Mouse (Mus musculus): ENCODE measurements around the gene Agbl4. TPM values are rescaled to one million over a fixed set of nuclear protein-coding genes. Genes with fewer than 3 reads are reported as not detected.
A peak's percentile ranks its signal among the peaks of the same experiment; 100 is the strongest.

Gene Agbl4
- polyA plus RNA-seq (2015; fragmentation: Nextera tagmentation; extraction: Ambion mirVana), result 1.7 and 1.9 TPM in 2 replicates

DNA sequence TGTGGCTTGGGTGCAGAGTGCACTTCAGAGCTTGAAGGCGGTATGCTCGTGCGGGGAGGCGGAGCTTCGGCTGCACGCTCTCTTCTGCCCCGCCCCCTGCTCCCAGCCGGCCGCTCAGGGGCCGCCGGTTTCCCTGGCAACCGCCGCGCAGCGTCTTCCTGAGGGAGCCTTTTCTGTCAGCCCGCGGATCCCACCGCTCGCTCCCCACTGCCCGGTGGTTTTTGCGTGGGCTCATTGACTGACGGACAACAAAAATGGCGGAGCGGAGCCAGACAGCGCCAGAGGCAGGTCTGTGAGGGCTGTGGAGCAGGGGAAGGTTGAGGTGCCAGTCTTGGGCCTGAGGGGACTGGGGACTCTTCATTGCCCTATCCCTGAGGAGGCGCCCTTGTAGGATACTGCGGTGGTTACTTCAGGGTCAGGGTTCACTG is at the start of gene Agbl4:
Gene Agbl4 (plus strand): TSS at position 44 of the 428 bp plus-strand sequence.
- Histone ChIP-seq H3K4me2 (replicated peaks) (peak within 1 kb of the TSS; percentile 66), H3K9ac (replicated peaks) (peak within 1 kb of the TSS; percentile 63), H3K9me3 (no peaks in the 10 kb centered on the region), H3K27me3 (no peaks in the 10 kb centered on the region), H3K36me3 (no peaks in the 10 kb centered on the region), H3K4me1 (peaks cover 22% of the 10 kb centered on the region), H3K27ac (replicated peaks) (peak within 1 kb of the TSS; percentile 63), H3K4me3 (peak within 1 kb of the TSS; percentile 69)
- under 1% methylated on average over 27 of the region's 27 CpGs for WGBS
- ATAC-seq (replicated peaks), result peak; percentile 100

DNA sequence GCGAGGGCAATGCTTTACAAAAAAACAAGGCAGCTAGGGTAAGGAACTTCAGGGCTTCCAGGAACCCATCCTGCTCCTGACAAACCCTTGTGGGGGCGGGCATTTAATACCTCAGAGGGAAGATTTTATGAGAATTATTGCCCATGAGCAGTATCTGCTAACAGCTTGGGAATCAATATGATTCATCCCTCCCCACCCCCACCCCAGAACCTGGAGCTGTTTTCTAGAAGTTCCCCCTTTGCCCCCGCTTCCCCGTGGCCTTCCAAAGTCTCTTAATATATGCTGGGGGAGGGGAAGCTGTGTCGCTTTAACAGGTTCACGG is 46.6 kb upstream of the Agbl4 start:
- no peaks in the 10 kb centered on the region for H3K9me3 ChIP-seq
- peak overlapping the region; percentile 82 for H3K9ac ChIP-seq (replicated peaks)
- peak overlapping the region; percentile 85 for H3K27ac ChIP-seq (replicated peaks)
- ATAC-seq (replicated peaks), result peak; percentile 19
- H3K4me1 ChIP-seq, result peaks cover 13% of the 10 kb centered on the region
- WGBS, result 4% methylated on average over 6 of the region's 6 CpGs
- peak overlapping the region; percentile 85 for H3K4me3 ChIP-seq
- no peaks in the 10 kb centered on the region for H3K36me3 ChIP-seq
- no peaks in the 10 kb centered on the region for H3K27me3 ChIP-seq
- peak overlapping the region; percentile 61 for H3K4me2 ChIP-seq (replicated peaks)

DNA sequence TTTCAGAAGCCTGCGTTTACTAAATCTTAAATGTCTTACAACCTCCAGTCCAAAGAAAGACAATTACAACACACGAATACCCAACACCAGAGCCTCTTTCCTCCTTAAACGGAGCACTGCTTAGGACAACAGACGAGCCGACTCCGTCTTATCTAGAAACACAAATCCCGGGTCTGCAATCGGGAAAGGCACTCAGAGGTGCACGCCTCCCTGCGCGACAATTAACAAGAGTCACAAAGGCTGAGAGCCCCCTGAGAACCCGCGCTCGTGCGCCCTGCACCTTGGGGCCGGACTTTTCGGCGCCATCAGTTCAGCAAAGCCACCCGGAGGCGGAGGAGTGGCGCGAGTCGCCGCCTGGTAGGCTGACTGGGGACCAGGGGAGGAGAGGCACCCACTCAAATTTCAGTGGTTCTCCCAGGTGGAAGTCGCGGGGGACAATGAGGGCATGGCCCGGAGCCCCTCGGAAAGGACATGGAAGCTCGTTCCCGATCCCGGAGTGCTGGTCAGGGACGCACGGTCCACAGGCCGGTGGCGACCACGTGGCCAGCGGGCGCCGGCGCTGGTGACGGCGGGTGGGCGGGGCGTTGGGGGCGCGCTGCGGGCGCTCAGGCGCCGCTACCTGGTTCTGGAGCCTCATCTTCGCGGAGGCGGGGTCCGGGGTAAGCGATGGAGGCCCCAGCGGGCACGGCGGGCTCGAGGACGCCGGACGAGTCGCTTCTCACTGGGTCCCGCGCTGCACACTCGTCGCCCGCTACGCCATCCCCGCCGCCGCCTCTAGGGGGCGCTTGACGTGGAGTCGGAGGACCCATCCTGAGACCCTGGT is 46.1 kb upstream of the Agbl4 start, which contains the start of gene Elavl4:
Gene Elavl4 (minus strand): TSS at position 732 of the 823 bp plus-strand sequence.
- Histone ChIP-seq H3K36me3 (no peaks in the 10 kb centered on the region), H3K4me3 (peak within 1 kb of the TSS; percentile 85), H3K4me1 (peaks cover 13% of the 10 kb centered on the region), H3K27me3 (no peaks in the 10 kb centered on the region), H3K4me2 (replicated peaks) (peak within 1 kb of the TSS; percentile 61), H3K9ac (replicated peaks) (peak within 1 kb of the TSS; percentile 82), H3K9me3 (no peaks in the 10 kb centered on the region), H3K27ac (replicated peaks) (peak within 1 kb of the TSS; percentile 85)
- ATAC-seq (replicated peaks), result peak; percentile 95
- under 1% methylated on average over 70 of the region's 75 CpGs for WGBS

DNA sequence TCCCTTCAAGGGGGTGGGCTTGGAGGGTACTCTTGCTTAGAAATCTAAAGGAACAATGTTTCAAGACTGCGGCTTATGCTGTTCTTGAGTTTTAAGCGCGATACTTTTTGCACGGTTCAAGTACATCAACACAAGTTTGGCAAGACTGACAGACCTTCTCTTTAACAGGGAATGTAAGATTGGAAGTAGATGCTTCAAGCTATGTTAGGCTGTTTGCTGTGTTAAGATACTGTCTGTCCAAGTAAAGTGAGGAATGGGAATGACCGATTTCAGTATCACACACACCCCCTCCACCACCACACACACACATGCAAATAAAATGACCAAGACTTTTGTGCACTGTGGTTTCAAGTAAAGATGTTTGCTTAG is 45.5 kb upstream of the Agbl4 start:
- Histone ChIP-seq H3K9ac (replicated peaks) (peak overlapping the region; percentile 82), H3K4me3 (peak overlapping the region; percentile 85), H3K27ac (replicated peaks) (peak overlapping the region; percentile 85), H3K36me3 (no peaks in the 10 kb centered on the region), H3K4me1 (peaks cover 13% of the 10 kb centered on the region), H3K9me3 (no peaks in the 10 kb centered on the region), H3K27me3 (no peaks in the 10 kb centered on the region), H3K4me2 (replicated peaks) (peak overlapping the region; percentile 61)
- 5% methylated on average over 5 of the region's 5 CpGs for WGBS
- no peak for ATAC-seq (replicated peaks)

DNA sequence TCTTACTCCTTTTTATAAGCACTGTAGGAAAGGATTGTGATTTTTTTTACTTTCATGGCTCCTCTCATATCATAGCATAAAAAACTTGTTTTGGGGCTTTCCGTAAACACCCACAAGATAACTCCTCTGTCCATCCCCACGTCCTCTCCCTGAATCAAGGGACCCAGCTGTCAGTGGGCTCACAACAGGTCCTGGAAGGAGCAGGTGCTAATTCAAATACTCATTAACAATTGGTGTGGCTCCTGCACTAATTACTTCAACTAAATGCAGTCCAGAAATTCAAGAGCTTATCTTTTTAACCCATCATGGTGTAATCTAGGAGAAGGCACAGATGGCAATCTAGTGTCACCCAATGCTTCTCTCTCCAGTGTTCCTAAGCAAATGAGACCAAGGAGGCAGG is 36.9 kb upstream of the Agbl4 start:
- 38% methylated on average over 2 of the region's 2 CpGs for WGBS
- H3K9me3 ChIP-seq, result no peaks in the 10 kb centered on the region
- no peak for ATAC-seq (replicated peaks)

DNA sequence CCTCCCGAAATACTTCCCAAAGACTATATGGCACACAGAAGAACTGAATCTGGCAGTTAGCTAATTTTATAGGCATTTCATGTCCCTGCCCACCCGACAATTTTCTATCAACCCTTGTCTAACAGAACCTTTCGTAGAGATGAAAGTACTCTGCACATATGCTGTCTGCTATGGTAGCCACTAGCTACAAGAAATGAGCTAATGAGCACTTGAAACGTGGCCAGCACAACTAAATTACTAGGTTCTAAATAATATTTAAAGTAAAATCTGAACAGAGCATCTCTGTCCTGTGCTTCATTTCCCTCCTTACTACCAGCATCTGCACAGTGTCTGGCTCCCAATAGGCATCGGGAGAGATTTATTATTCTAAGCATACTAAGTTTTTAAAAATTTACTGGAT is 1.2 kb upstream of the Agbl4 start:
- Histone ChIP-seq H3K36me3 (no peaks in the 10 kb centered on the region), H3K27me3 (no peaks in the 10 kb centered on the region), H3K27ac (replicated peaks) (no peak overlapping the region), H3K4me1 (peaks cover 22% of the 10 kb centered on the region), H3K4me2 (replicated peaks) (no peak overlapping the region), H3K4me3 (no peak overlapping the region), H3K9me3 (no peaks in the 10 kb centered on the region), H3K9ac (replicated peaks) (no peak overlapping the region)
- no peak for ATAC-seq (replicated peaks)
- WGBS, result 30% methylated on average over 5 of the region's 5 CpGs

More for the DNA sequence above, 36.9 kb upstream of the Agbl4 start:
- Histone ChIP-seq H3K27me3 (no peaks in the 10 kb centered on the region), H3K36me3 (no peaks in the 10 kb centered on the region), H3K4me2 (replicated peaks) (no peak overlapping the region), H3K27ac (replicated peaks) (no peak overlapping the region), H3K4me3 (no peak overlapping the region), H3K4me1 (no peaks in the 10 kb centered on the region), H3K9ac (replicated peaks) (no peak overlapping the region)

DNA sequence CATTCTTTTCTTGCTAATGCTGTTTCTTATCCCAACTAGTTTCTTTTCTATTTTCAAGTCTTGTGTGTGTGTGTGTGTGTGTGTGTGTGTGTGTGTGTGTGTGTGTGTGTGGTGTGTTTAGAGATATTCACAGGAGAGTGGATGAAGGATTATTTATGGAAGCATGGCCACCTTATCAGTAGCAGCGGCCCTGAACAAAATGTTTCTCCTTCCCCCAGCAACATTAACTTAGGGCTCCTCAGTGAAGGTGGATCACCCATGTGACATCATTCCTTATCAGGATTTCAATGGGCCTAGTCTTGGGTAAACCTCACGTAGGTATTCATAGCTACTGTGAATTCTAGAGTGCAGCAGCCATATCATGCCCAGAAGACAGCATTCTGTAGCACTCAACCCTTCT is 22.8 kb downstream of the Agbl4 start:
- no peak for ATAC-seq (replicated peaks)
- no peak overlapping the region for H3K9ac ChIP-seq (replicated peaks)

DNA sequence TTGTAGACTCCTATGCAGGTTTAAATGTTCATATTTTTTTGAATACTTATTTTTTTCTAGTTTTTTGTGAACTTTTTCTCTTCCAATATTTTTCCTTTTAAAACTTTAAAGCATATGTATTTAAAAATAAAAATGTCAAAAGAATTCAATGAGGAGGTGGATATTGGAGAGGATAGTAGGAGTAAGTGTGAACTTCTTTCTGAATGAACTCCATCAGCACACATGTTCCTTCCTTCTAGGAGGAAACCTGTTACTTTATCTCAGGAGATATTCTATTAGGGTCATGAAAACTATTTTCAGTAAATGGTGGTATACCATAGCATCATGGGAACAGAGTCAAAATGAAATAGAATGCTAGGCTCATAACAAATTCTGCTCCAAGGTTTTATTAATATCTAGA is 30.2 kb downstream of the Agbl4 start:
- Histone ChIP-seq H3K4me2 (replicated peaks) (no peak overlapping the region), H3K27ac (replicated peaks) (no peak overlapping the region), H3K9ac (replicated peaks) (no peak overlapping the region), H3K9me3 (no peaks in the 10 kb centered on the region), H3K27me3 (no peaks in the 10 kb centered on the region), H3K4me3 (no peak overlapping the region), H3K4me1 (no peaks in the 10 kb centered on the region), H3K36me3 (no peaks in the 10 kb centered on the region)
- ATAC-seq (replicated peaks), result no peak

More for the DNA sequence above, 22.8 kb downstream of the Agbl4 start:
- 87% methylated on average over 2 of the region's 2 CpGs for WGBS
- H3K36me3 ChIP-seq, result no peaks in the 10 kb centered on the region
- H3K4me2 ChIP-seq (replicated peaks), result no peak overlapping the region
- H3K27ac ChIP-seq (replicated peaks), result no peak overlapping the region
- no peak overlapping the region for H3K4me3 ChIP-seq
- no peaks in the 10 kb centered on the region for H3K4me1 ChIP-seq
- H3K27me3 ChIP-seq, result no peaks in the 10 kb centered on the region
- no peaks in the 10 kb centered on the region for H3K9me3 ChIP-seq

DNA sequence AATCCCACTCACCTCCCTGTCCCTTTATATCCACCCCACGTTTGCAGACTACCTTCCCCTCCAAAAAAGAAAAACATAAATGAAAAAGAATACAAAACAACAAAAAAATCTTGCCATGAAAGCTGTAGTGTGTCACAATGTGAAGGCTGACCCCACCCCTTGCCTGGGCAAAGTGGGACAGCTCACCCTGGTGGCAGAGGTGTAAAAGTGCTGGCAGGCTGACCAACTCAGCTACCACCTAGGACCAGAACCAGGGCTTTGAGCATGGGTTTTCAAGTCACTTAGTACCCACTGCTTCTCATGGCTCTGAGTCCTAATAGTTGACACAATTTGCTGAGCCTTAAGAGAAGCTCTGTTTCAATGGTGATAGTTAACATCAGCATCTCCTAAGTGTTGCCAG is 96.9 kb downstream of the Agbl4 start:
- 55% methylated on average over 1 of the region's 1 CpGs for WGBS
- Histone ChIP-seq H3K4me2 (replicated peaks) (no peak overlapping the region), H3K4me3 (no peak overlapping the region), H3K9me3 (no peaks in the 10 kb centered on the region), H3K27me3 (no peaks in the 10 kb centered on the region), H3K4me1 (no peaks in the 10 kb centered on the region), H3K9ac (replicated peaks) (no peak overlapping the region), H3K36me3 (no peaks in the 10 kb centered on the region), H3K27ac (replicated peaks) (no peak overlapping the region)
- no peak for ATAC-seq (replicated peaks)

DNA sequence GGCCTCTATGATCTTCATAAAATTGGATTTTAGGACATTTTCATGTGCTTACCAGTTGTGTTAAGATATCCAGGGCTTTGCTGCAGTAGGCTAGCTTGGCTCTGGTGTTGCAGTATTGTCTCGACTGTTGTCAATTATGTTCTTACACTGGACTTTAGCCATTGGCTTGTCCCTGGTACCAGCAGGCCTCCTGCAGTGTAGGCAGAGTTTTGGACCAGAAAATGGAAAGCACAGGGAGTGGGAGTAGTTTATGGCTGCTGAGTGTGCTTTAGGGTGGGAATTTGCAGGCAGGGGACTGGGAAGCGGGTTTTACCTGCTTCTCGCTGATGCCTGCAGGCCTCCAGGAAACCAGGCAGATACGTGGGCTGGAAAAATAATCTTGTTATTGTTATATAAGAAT is 132.3 kb downstream of the Agbl4 start:
- Histone ChIP-seq H3K36me3 (no peaks in the 10 kb centered on the region), H3K9me3 (no peaks in the 10 kb centered on the region), H3K4me1 (no peaks in the 10 kb centered on the region), H3K4me3 (no peak overlapping the region), H3K27ac (replicated peaks) (no peak overlapping the region), H3K27me3 (no peaks in the 10 kb centered on the region), H3K9ac (replicated peaks) (no peak overlapping the region), H3K4me2 (replicated peaks) (no peak overlapping the region)
- ATAC-seq (replicated peaks), result no peak
- WGBS, result 81% methylated on average over 4 of the region's 4 CpGs

DNA sequence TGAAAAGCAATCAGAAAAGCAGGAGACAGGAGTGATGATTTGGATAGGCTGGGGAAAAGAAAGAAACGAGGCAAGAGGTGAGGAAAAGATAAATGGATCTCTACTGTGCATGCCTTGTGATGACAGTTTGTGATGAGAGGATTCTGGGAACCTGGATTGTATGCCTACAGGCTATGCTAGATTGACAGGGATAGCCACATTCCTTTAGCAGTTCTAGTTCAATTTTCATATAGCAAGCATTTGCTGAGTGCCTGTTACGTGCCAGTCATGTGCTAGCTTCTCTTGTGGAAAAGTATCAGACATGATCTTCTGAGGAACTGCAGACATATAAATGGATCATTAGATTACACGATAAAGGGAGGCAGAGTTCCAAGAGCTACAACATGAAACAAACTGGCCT is 151.8 kb downstream of the Agbl4 start:
- Histone ChIP-seq H3K36me3 (no peaks in the 10 kb centered on the region), H3K4me1 (no peaks in the 10 kb centered on the region), H3K4me2 (replicated peaks) (no peak overlapping the region), H3K4me3 (no peak overlapping the region), H3K9ac (replicated peaks) (no peak overlapping the region), H3K27ac (replicated peaks) (no peak overlapping the region), H3K9me3 (no peaks in the 10 kb centered on the region), H3K27me3 (no peaks in the 10 kb centered on the region)
- ATAC-seq (replicated peaks), result no peak
- WGBS, result 74% methylated on average over 3 of the region's 3 CpGs

DNA sequence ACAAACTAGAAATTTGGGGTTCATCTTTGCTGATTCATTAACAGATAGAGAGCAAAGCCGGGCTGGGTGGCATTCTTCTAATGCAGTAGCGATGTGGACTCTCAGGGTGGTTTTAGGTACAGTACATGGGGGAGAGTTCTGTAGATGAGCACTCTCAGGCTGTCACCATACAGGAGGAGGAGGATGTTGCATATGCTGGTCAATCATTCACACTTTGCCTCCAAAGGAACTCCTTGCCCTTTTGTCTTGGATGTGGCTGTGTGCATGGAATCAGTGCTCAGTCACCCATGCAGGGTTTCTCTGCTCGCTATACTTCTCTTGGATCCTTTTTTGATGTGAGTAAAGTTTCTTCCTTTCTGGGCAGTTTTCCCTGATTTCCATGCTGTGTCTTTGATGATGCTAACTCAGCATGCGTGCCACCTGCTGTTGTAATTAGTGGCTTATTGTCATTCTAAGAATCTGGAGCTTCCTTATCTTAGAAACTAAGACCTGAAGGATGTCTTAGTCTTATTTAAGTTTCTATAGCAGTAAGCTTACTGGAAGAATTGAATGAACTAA is 200.3 kb downstream of the Agbl4 start:
- 46% methylated on average over 4 of the region's 4 CpGs for WGBS
- no peak overlapping the region for H3K4me2 ChIP-seq (replicated peaks)
- no peak overlapping the region for H3K9ac ChIP-seq (replicated peaks)
- H3K4me3 ChIP-seq, result no peak overlapping the region
- H3K27me3 ChIP-seq, result no peaks in the 10 kb centered on the region
- no peak for ATAC-seq (replicated peaks)
- H3K27ac ChIP-seq (replicated peaks), result no peak overlapping the region
- H3K4me1 ChIP-seq, result no peaks in the 10 kb centered on the region
- no peaks in the 10 kb centered on the region for H3K9me3 ChIP-seq
- no peaks in the 10 kb centered on the region for H3K36me3 ChIP-seq

All from forebrain, embryonic 15.5 days (tissue).